Comparison of ENCODE assay signal across 23 mouse cellular contexts in genomic region chr5:68087174-68087573, GRCm38 (mm10). TPM values are rescaled to one million over a fixed set of nuclear protein-coding genes. Genes with fewer than 3 reads are reported as not detected.
DNase-seq lines count a peak whose midpoint lies in the region; TF ChIP-seq lines count a peak whose summit lies in the region.
"Had no signal": no experiment of that assay in that cellular context is flagged by ENCODE, and none has a peak within 500 bp of the region (broad histone marks: within the 10 kb centered on the region; RNA-seq: fewer than 3 reads in every experiment).

No protein-coding gene starts in this region.

- no peak overlapping the region for H3K4me3 ChIP-seq in layer of hippocampus, adult 2 months
- H3K4me3 ChIP-seq: forebrain, embryonic 10.5 days; forebrain, embryonic 13.5 days; kidney, embryonic 15.5 days had no signal

- intact Hi-C loops in gastrocnemius, postnatal 14 days (cut with DNase I; ENCODE audit: low total_unique reads): no loop called here
- intact Hi-C loops in heart, postnatal 14 days (cut with DNase I): no loop called here
- intact Hi-C loops in heart, postnatal 36 days (cut with DNase I): no loop called here

- peak; percentile 50 for DNase-seq in gastrocnemius, adult 18-20 months (ENCODE audit: low spot score)
- no peak for DNase-seq in gastrocnemius, postnatal 14 days
- DNase-seq in heart, adult 11 months: peak; percentile 87
- DNase-seq in heart, postnatal 14 days: no peak
- DNase-seq in heart, adult 9 months (ENCODE audit: low spot score in 2 of 2): peak; percentile 5 to 46
- DNase-seq in heart, postnatal 36 days: no peak
- DNase-seq in layer of hippocampus, adult 2 months (ENCODE audit: low spot score in 2 of 2): no peak
- DNase-seq in layer of hippocampus, adult 9-10 months (ENCODE audit: low spot score): no peak
- DNase-seq: adrenal gland, postnatal 10 days; adrenal gland, postnatal 36 days; B cell, adult 2 months; cerebellum, adult 18-20 months; cerebellum, adult 9-10 months; cerebellum, postnatal 14 days; kidney, adult 18-20 months had no signal

- no peak for TF ChIP-seq CTCF in layer of hippocampus, adult 2 months (conservative IDR thresholded peaks at IDR 0.05)

- peak overlapping the region; percentile 21 for H3K27ac ChIP-seq in layer of hippocampus, adult 2 months
- H3K27ac ChIP-seq: forebrain, embryonic 10.5 days; forebrain, embryonic 13.5 days; hindbrain, embryonic 14.5 days; hindbrain, postnatal 0 days; kidney, embryonic 15.5 days had no signal

RNA-seq across cellular contexts. Expression of gene Grxcr1, which starts 55.5 kb away (rescaled TPM):
- not detected for total RNA-seq in gastrocnemius, adult 18-20 months (2021)
- total RNA-seq in gastrocnemius, postnatal 14 days (2021): not detected
- total RNA-seq in heart, postnatal 14 days (2021): not detected
- total RNA-seq in heart, postnatal 36 days (2021): not detected
- total RNA-seq in layer of hippocampus, adult 2 months (2021): not detected
- total RNA-seq: adrenal gland, adult 18-20 months; adrenal gland, postnatal 10 days; adrenal gland, postnatal 36 days; CH12.LX; G1E; hindbrain, postnatal 0 days had no signal

Comparison
In these comparisons a context has a peak if more than half of its experiments do, and no peak if none do; other contexts are left out.
1. DNase-seq: peak in gastrocnemius, adult 18-20 months (single experiment), heart, adult 11 months (single experiment) and heart, adult 9 months (2 of 2); none in gastrocnemius, postnatal 14 days (single experiment), heart, postnatal 14 days (0 of 2), heart, postnatal 36 days (0 of 2), layer of hippocampus, adult 2 months (0 of 2) and layer of hippocampus, adult 9-10 months (single experiment).